Mouse (Mus musculus) cerebral cortex, adult 2 months (tissue): ENCODE measurements around the gene Prpf38a.

ENCODE experiments used
- WGBS: fragments of 180-500 bp; shearing (Covaris S2); methylation state at CpG from one replicate; pipeline ENCODE4 v1.1.7; 2018; 5-methylcytosine and 5-hydroxymethylcytosine counted together

Prpf38a gene

DNA sequence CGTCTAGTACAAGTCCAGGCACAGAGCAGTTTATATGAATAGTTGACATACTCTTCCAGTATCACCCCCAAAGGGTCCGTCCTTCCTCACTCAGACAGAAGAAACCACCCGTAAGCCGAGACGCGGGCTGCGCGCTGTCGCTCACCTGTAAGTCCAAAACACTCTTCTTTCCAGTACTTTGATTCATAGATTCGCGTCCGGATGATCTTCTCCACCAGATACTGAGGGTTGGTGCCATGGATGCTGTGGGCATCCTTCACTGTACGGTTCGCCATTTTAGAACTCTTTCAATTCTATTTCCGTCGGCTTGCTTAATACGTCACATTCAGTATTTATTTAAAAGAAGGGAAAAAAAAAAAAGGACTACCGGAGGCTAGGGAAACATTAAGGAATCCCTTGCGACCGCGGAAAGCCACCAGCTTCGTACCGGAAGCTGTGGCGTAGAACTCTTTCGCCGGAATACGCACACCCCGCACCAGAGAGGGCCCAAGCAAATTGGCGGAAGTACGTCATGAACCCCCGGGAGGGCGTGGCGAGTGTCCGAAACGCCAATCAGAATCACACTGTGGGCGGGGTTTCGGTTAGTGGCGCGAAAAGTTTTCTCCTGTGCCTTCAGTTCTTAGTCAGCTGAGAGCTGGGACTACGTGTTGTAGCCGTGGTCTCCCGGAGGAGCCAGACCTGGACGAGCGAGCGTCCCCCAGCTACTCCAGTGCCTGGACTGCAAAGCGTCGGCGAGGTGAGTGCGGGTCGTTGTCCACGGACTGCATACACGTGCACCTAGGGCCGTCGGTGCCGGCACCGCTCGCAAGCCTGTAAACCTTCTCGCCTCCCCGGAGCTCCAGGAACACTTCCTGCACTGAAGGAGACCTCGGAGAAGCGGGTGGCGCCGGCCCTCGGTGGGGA, at the start of gene Prpf38a, which contains the start of gene Orc1:
Gene Prpf38a, minus strand, starts transcription at position 497 of the 903 bp plus-strand sequence.
Gene Orc1, plus strand, starts transcription at position 584 of the 903 bp plus-strand sequence.
- under 1% methylated on average over 64 of the region's 64 CpGs for WGBS

DNA sequence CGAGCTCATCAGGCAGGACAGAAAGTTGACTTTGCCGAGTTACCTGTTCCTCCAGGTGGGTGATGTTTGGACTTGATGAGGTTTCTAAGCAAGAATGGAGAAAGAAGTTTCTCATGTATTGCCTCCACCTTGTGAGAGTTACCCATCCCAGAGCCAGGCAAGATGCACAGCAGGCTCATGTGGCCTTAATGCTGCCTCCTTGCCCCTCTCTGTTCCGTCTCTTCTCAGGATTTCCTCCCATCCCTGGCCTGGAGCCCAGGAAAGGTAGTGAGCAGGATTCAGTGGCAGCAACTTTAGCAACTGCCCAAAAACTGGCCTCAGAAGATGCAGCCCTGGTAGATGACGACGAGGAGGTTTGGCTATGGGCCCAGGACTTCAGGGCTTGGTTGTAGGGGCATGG, 47.9 kb upstream of the Prpf38a start:
- 81% methylated on average over 5 of the region's 5 CpGs for WGBS

GRCm38 (mm10) chr4:108621504-108621903, 42.4 kb upstream of the Prpf38a start:
- WGBS, result 97% methylated on average over 6 of the region's 6 CpGs

GRCm38 (mm10) chr4:108620536-108620935, 41.4 kb upstream of the Prpf38a start:
- 8% methylated on average over 8 of the region's 8 CpGs for WGBS

GRCm38 (mm10) chr4:108619587-108620341, 40.6 kb upstream of the Prpf38a start, which contains the start of gene Cc2d1b:
Cc2d1b (plus strand) TSS chr4:108619940.
- under 1% methylated on average over 86 of the region's 86 CpGs for WGBS

- under 1% methylated on average over 10 of the region's 10 CpGs for WGBS
Observed at GRCm38 (mm10) chr4:108619165-108619564, 40.0 kb upstream of the Prpf38a start.

DNA sequence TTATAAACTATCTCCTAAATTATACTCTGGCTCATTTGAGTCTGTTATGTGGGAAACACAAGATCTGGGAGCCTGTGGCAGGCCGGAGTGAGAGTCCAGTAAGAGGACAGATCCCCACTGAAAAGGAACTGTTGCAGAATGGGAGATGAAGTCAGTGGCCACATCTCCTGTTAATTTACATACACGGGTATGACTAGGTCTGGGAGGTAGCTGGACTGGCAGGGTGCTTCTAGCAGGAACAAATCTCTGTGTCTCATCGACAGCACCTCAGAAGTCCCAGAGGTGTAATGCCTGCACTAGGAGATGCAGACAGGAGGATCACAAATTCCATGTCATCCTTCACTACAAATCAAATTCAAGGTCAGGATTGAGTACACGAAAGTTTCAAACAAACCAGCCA, 39.5 kb upstream of the Prpf38a start:
- WGBS, result 73% methylated on average over 4 of the region's 4 CpGs

GRCm38 (mm10) chr4:108610935-108611334, 31.8 kb upstream of the Prpf38a start:
- WGBS, result 51% methylated on average over 5 of the region's 5 CpGs

DNA sequence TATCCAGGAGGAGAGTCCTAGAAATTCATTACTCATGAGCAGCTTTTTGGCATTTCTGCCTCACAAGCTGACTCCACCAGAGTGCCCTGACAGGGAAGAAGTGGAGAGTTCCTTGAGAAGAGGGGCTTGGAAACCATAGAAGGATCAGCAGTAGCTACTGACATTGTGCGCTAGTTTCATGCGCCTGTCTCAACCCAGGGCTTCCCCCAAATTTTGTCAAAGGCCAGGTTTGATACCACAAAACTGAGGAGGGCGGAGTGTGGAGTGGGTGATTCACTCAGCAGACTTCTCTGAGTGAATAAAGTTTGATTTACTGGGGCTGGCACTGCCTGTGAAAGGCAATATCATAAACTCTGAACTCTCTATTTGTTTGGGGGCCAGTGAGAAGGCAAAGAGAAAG, 29.5 kb upstream of the Prpf38a start:
- 92% methylated on average over 3 of the region's 3 CpGs for WGBS

- WGBS, result 96% methylated on average over 7 of the region's 7 CpGs
Observed at GRCm38 (mm10) chr4:108601870-108602269, 22.7 kb upstream of the Prpf38a start.

GRCm38 (mm10) chr4:108598306-108598705, 19.2 kb upstream of the Prpf38a start:
- 74% methylated on average over 4 of the region's 4 CpGs for WGBS

DNA sequence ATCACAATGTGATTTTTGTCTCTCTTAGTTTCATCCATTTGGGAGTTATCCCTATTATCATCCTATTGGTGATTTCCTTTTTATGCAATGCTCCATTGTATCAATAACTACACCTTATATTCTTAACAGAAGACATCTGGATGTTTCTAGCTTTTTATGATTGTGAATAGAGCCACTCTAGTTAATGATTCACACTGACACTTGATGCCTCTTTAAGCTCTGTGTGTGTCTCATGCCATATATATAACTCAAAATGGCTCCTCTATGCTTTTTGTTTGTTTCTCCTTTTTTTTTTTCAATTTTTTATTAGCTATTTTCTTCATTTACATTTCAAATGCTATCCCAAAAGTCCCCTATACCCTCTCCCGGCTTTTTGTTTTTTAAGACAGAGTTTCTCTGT, 16.6 kb upstream of the Prpf38a start:
- WGBS, result 95% methylated on average over 1 of the region's 1 CpGs

GRCm38 (mm10) chr4:108593376-108593775, 14.2 kb upstream of the Prpf38a start:
- WGBS, result 82% methylated on average over 2 of the region's 2 CpGs

GRCm38 (mm10) chr4:108579743-108580411, 741 bp upstream of the Prpf38a start:
- 2% methylated on average over 16 of the region's 16 CpGs for WGBS

DNA sequence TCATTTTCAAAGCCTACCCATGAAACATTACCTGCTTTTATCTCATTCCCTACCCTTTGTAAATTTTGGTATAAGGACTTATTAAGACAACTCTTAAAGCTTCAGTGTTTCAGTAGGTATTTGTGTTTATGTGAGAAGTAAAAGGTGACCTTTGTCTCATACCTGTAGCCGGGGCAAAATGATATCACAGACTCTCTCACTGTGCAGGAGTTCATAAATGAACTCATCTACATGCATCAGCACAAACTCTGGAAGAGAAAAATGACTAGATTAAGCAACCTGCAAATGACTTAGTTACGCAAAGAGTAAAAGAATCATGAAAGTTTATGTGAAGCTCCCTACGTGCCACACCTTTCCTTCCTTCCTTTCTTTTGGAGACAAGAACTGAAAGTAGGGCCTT, 6.5 kb downstream of the Prpf38a start:
- WGBS, result 93% methylated on average over 3 of the region's 3 CpGs

- WGBS, result 38% methylated on average over 1 of the region's 1 CpGs
Observed at GRCm38 (mm10) chr4:108565026-108565425, 14.1 kb downstream of the Prpf38a start.

GRCm38 (mm10) chr4:108539701-108540100, 39.4 kb downstream of the Prpf38a start:
- WGBS, result 94% methylated on average over 2 of the region's 2 CpGs
